Mouse (Mus musculus): ENCODE measurements around the gene AC109138.7.

GRCm38 (mm10) chr19:4264171-4264780, 50.1 kb downstream of the AC109138.7 start:
- TF ChIP-seq POLR2A (IDR thresholded peaks at IDR 0.05; ENCODE audit: borderline replicate concordance, extremely low read depth, insufficient read depth, insufficient read length, poor library complexity, severe bottlenecking) (no peak), CTCF (IDR thresholded peaks at IDR 0.05; ENCODE audit: borderline replicate concordance, extremely low read depth, insufficient read depth, insufficient read length) (no peak)

Data from brain, embryonic 14.5 days (tissue).